Mouse (Mus musculus) kidney, postnatal 14 days (tissue): ENCODE data around the gene Rab4a.

Source experiments
- DNase-seq: peaks from one replicate; pipeline ENCODE4 v3.0.0; 2022; ENCODE audit warnings: mixed read lengths

Gene Rab4a

GRCm38 (mm10) chr8:123854733-123855475 lies 49.1 kb downstream of the Rab4a start:
- DNase-seq, result no peak

- DNase-seq, result no peak
Observed at GRCm38 (mm10) chr8:123857361-123857760, 51.6 kb downstream of the Rab4a start.

DNA sequence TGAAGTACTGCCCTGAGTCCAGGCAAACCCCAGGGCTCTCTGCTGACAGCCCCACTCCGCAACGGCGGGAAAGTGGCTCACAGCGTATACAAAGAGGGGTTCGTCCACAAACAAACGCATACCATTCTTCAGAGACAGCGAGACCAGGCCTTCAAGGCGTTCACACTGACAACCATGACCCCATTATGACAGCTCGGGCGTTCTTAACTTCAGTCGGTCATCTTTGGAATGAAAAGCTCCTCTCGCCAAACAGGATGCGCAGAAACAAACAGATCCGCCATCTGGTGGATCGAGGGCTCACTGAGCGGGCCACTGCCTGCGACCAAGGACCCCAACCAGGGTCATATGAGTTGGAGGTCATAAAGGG lies 52.8 kb downstream of the Rab4a start:
- DNase-seq, result peak; percentile 34

- peak; percentile 94 for DNase-seq
Observed at GRCm38 (mm10) chr8:123858941-123859647, 53.3 kb downstream of the Rab4a start.

DNA sequence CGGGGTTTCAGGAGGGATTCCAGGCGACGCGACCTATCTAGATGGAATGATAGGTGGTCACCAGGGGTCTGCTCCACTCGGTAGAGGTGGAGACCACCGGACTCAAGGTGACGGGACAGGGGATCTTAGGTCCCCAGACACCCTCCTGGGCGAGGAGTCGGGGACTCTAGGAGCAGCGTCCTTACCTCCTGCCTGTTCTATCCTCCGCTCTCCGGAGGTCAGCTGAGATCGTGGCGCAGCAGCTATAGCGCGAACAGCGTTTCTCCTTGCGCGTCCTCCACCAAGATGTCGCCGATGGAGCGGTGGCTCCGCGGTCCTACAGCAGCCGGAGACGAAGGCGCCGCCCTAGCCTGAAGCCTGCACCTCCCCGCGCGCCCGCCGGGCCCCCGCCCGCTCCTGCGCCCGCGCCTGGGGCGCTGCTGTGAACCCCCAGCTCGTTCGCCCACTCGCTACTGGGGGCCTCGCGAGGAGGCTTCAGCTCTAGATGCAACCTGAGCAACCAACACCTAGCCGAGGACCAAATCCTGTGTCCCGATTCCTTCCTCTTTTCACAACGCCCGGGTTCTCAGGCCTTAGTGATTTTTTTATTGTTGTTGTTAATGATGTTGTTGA lies 54.0 kb downstream of the Rab4a start, which contains the start of gene Ccsap:
Gene Ccsap (minus strand): TSS at position 562 of the 612 bp plus-strand sequence.
- peak; percentile 52 for DNase-seq

DNA sequence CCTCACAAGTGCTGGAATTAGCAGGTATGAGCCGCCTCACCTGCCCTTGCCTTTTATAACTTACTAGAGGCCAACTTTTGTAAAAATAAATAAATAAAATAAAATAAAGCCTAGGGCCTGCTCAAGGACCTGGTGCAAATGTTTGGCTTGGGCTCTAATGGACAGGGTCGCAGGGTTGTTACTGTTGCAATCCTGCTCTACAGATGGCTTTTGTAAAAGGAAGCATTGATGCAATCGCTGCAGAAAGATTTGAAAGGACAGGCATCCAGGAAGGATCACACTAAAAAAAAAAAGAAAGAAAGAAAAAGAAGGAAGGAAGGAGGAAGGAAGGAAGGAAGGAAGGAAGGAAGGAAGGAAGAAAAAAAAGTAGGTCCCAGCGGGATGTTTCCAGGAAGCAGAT lies 54.6 kb downstream of the Rab4a start:
- no peak for DNase-seq

DNA sequence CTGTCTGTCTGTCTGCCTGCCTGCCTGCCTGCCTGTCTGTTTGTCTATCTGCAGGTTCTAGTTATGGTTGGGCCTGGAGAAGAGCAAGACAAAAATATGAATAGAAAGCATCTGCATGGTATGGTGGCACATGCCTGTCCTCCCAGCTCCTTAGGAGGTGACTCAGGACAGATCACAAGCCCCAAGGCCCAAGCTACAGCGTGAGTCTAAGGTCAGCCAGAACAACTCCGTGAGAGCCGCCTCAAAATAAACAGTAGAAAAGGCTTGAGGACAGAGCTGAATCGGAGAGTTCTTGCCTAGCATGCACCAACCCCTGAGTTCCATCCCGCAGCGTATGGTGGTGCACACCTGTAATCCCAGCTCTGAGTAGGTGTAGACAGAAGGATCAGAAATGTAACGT lies 60.0 kb downstream of the Rab4a start:
- DNase-seq, result no peak

GRCm38 (mm10) chr8:123866971-123867370 lies 61.2 kb downstream of the Rab4a start:
- no peak for DNase-seq

GRCm38 (mm10) chr8:123872048-123872447 lies 66.3 kb downstream of the Rab4a start:
- DNase-seq, result no peak

GRCm38 (mm10) chr8:123873364-123873763 lies 67.6 kb downstream of the Rab4a start:
- DNase-seq, result no peak

- no peak for DNase-seq
Observed at GRCm38 (mm10) chr8:123874324-123874723, 68.5 kb downstream of the Rab4a start.

- DNase-seq, result no peak
Observed at GRCm38 (mm10) chr8:123877865-123878264, 72.1 kb downstream of the Rab4a start.

DNA sequence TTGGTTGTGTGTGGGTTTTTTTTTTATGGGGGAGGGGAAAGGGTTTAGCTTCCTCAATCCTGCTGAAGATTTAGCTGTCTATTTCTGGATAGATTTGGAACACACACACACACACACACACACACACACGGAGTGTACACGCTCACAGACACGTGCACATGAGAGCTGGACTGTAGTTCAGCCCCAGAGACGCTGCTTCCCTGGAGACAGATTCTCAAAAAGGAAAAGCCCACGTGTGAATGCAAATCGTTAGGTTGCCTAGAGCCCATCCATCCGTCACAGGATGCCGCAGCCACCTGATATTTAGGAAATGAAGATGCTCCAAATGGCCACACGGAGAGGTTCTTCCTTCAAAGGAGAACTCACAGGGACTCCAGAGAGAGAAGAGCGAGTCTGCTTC lies 74.5 kb downstream of the Rab4a start:
- no peak for DNase-seq

GRCm38 (mm10) chr8:123880821-123881350 lies 75.1 kb downstream of the Rab4a start:
- DNase-seq, result no peak

GRCm38 (mm10) chr8:123882412-123882811 lies 76.6 kb downstream of the Rab4a start:
- DNase-seq, result no peak

DNA sequence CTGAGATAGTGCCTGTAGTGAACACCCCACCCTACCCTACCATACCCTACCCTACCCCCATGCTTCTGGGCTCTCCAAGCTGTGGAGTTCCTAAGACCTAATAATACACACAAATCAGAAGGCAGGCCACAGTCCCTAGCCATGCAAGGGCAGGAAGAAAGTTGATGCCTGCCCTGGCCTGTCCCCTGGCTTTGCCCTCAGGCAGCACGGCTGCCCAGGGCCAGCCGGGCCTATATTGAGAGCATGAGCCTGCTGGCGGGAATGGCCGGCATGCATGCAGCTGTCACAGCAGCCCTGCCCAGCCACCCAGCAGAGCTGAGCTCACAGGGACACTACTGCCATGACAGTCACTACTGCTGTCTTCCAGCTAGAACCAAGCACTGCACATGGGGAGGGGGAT lies 77.3 kb downstream of the Rab4a start:
- no peak for DNase-seq
